Mouse (Mus musculus) forebrain, embryonic 10.5 days (tissue): ENCODE results near the gene Teddm1b. TPM values are rescaled to one million over a fixed set of nuclear protein-coding genes. Genes with fewer than 3 reads are reported as not detected.
"Not testable (repeated sequence)": the region's sequence is repeated elsewhere in the genome, so short reads cannot be mapped to it uniquely, and the experiment has no call there.

Source experiments
- DNase-seq: peaks from one replicate; pipeline ENCODE4 v3.0.0-alpha.2; 2017; ENCODE audit warnings: low spot score; ENCODE audit errors: extremely low spot score
- H3K27ac ChIP-seq: fragments of 300-500 bp; sonication (generic); 2 replicates; pipeline ENCODE4 v1.5.1; 2016; ENCODE audit warnings: mild to moderate bottlenecking
- H3K27me3 ChIP-seq: fragments of 300-500 bp; sonication (generic); 2 replicates; pipeline ENCODE4 v1.6.1; 2016; ENCODE audit warnings: mild to moderate bottlenecking; ENCODE audit not compliant: poor library complexity, severe bottlenecking
- H3K36me3 ChIP-seq: fragments of 300-500 bp; sonication (generic); replicated peaks from 2 replicates; pipeline ENCODE4 v1.6.1; 2016; ENCODE audit warnings: mild to moderate bottlenecking, moderate library complexity
- H3K4me1 ChIP-seq: fragments of 300-500 bp; sonication (generic); 2 replicates; pipeline ENCODE4 v1.6.1; 2016
- H3K4me3 ChIP-seq: fragments of 300-500 bp; sonication (generic); 2 replicates; pipeline ENCODE4 v1.5.1; 2016; ENCODE audit warnings: mild to moderate bottlenecking, moderate library complexity
- H3K9me3 ChIP-seq: fragments of 300-500 bp; sonication (generic); 2 replicates; pipeline ENCODE4 v1.6.1; 2016; ENCODE audit warnings: mild to moderate bottlenecking, moderate library complexity
- WGBS: fragments of 180-500 bp; shearing (Covaris S2); methylation state at CpG from one replicate; pipeline ENCODE4 v1.1.7; 2016; 5-methylcytosine and 5-hydroxymethylcytosine counted together
- polyA plus RNA-seq: library from polyadenylated mRNA; unstranded; fragments of >200 nt; fragmentation: Nextera tagmentation; extraction: Ambion mirVana; gene quantifications from 2 replicates; pipeline ENCODE4 v1.2.1, GENCODE M21; 2016

Teddm1b gene
- polyA plus RNA-seq: 0.60 and 0.61 TPM in 2 replicates

DNA sequence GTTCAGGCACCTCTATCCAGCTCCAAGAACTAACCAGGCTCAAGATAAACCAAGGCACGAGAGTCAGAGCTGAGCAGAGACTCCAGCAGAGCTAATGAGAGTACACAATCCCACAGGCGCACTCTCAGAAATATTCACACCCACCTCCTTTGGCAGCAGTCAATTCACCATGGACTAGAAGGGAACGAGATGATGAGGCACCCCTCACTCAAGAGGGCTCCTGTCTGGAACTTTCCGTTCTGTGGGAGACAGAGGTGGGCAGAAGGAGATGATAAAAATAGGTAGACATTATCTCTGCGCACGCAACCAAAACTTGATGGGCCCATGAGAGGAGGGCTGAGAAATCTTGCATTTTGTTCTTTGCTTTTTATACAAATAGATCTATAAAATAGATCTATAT lies at the start of gene Teddm1b:
Teddm1b (plus strand) TSS at position 301 of the 400 bp plus-strand sequence.
- no peak within 1 kb of the TSS for H3K4me3 ChIP-seq
- H3K27me3 ChIP-seq: no peaks in the 10 kb centered on the region
- H3K4me1 ChIP-seq: no peaks in the 10 kb centered on the region
- H3K27ac ChIP-seq: no peak within 1 kb of the TSS
- WGBS: 89% methylated on average over 6 of the region's 6 CpGs
- no peaks in the 10 kb centered on the region for H3K36me3 ChIP-seq
- no peaks in the 10 kb centered on the region for H3K9me3 ChIP-seq
- DNase-seq: no peak

DNA sequence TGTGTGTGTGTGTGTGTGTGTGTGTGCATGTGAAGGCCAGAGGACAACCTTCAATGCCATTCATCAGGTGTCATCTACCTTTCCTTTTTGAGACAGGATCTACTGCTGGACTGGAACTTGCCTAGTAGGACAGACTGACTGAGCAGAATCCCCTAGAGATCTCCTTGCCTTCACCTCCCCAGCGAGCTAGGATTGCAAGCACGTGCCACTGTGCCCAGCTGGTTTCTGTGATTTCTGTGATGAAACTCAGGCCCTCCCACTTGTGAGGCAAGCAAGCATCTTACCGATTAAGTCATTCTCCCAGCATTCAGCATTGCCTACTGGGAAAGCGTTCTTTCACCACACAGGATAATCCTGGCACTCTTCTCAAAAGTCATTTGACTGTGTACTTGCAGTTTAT lies 43.4 kb upstream of the Teddm1b start:
- Histone ChIP-seq H3K27me3 (no peaks in the 10 kb centered on the region), H3K27ac (no peak overlapping the region), H3K4me1 (no peaks in the 10 kb centered on the region), H3K36me3 (no peaks in the 10 kb centered on the region), H3K9me3 (no peaks in the 10 kb centered on the region), H3K4me3 (no peak overlapping the region)
- WGBS: 83% methylated on average over 4 of the region's 4 CpGs
- DNase-seq: no peak

DNA sequence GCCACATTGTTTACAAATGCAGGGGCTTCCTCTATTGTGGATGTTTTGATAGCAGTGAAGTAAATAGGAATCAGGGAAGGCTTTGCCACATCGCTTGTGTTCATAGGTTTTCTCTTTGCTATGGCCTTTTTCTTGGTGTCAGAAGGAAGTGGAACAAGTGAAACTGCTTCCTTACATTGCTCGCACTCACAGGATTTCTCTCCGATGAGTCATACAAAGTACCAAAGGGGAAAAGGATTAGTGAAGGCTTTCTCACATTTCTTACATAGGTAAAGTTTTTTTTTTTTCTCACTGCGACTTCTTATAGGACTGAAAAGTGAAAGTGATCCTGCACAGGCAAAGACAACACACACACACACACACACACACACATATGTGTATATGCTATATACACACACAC lies 38.1 kb upstream of the Teddm1b start:
- 90% methylated on average over 4 of the region's 4 CpGs for WGBS

DNA sequence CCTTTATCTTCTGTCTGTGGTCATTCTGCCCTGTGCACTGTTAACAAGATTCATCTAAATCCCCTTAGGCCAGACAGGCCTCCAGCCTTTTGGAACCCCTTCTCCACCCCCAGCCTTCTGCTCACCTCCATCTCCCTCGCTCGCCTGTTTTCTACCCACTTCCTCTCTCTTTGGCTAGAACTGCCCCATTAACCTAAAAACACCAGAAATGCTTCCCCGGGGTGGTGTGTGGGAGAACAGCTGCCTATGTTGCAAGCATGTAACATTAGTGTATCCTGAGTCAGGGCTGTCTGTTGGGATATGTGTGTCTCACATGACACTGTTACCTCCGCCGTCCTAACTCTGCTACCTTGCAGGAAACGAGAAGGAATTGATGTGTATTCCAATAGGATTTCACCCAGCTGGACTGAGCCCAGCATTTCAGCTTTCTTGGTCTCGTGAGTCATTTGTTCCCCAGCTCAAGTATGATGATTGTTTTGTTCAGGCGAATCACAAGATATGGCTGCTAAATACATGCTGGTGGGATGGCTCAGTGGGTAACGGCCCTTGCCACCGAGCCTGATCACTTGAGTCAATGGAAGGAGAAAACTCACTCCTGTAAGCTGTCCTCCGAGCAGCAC lies 31.9 kb upstream of the Teddm1b start:
- DNase-seq: no peak
- Histone ChIP-seq H3K27ac (no peak overlapping the region), H3K27me3 (no peaks in the 10 kb centered on the region), H3K9me3 (no peaks in the 10 kb centered on the region), H3K4me3 (no peak overlapping the region), H3K36me3 (no peaks in the 10 kb centered on the region), H3K4me1 (0 out of 2 replicates have a peak, but pooled peaks cover 4% of the 10 kb centered on the region)
- WGBS: 90% methylated on average over 11 of the region's 11 CpGs

More for the DNA sequence above, 38.1 kb upstream of the Teddm1b start:
- Histone ChIP-seq H3K9me3 (no peaks in the 10 kb centered on the region), H3K27me3 (no peaks in the 10 kb centered on the region), H3K36me3 (no peaks in the 10 kb centered on the region), H3K27ac (no peak overlapping the region), H3K4me1 (no peaks in the 10 kb centered on the region), H3K4me3 (no peak overlapping the region)
- DNase-seq: no peak

DNA sequence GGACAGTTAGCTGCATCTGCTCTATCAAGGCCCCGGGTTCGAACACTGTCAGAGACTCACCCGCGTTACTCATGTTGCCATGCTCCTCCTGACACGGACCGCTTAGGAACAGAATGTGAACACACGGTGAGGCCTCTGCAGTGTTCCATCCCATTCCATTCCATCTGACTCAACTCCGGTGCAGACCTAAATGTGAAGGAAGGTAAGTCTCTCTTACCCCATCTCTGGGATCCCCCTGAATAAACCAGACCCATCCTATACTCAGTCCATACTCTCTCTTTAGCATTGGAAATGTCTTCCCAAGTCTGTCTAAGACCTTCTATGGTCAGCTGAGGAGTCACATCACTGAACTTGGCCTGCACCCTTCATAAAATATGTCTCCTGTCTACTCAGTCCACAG lies 30.1 kb upstream of the Teddm1b start, which contains the start of gene Rgsl1:
Rgsl1 (minus strand) TSS at position 101 of the 400 bp plus-strand sequence.
- H3K36me3 ChIP-seq: no peaks in the 10 kb centered on the region
- no peak within 1 kb of the TSS for H3K27ac ChIP-seq
- H3K4me1 ChIP-seq: 0 out of 2 replicates have a peak, but pooled peaks cover 4% of the 10 kb centered on the region
- H3K27me3 ChIP-seq: no peaks in the 10 kb centered on the region
- no peak within 1 kb of the TSS for H3K4me3 ChIP-seq
- WGBS: 97% methylated on average over 8 of the region's 8 CpGs
- DNase-seq: no peak
- no peaks in the 10 kb centered on the region for H3K9me3 ChIP-seq

DNA sequence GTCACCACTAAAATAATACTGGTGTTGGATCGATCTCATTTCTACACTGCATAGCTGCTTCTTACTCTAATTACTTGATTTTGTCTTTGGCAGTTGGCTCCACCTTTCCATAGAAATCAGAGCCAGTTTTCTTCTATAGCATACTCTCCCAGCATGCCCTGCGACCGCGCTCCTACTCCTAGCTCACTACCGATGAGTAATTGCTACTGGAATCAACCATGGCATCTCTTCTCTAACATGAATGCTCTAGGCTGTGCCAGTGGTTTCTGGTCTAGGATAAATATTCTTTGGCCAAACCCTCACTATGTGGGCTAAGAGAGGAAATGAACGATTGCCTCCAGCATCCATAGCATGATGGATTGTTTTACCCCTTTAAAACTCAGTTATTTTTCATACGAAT lies 27.7 kb upstream of the Teddm1b start:
- no peak for DNase-seq
- H3K9me3 ChIP-seq: no peaks in the 10 kb centered on the region
- H3K4me1 ChIP-seq: 0 out of 2 replicates have a peak, but pooled peaks cover 4% of the 10 kb centered on the region
- H3K4me3 ChIP-seq: no peak overlapping the region
- H3K36me3 ChIP-seq: no peaks in the 10 kb centered on the region
- no peak overlapping the region for H3K27ac ChIP-seq
- H3K27me3 ChIP-seq: no peaks in the 10 kb centered on the region
- 94% methylated on average over 7 of the region's 7 CpGs for WGBS

DNA sequence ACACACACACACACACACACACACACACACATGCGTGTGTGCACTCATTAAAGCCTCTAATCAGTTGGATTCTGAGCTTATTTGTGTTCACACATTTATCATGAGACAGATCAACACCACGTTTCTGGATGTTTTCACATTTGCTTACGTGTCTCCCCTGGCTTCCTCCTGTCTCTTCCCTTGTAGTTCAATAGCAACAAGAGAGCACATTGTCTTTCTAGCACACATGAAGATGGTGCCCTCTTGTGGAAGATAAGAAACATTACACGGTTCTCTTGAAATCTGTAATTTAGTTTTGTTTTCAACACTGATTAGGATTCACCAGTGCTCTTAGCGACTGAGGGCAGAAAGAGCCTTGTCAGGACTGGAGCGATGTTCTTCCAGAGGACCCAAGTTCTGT lies 27.3 kb upstream of the Teddm1b start:
- H3K9me3 ChIP-seq: no peaks in the 10 kb centered on the region
- 33% methylated on average over 6 of the region's 6 CpGs for WGBS
- no peak overlapping the region for H3K4me3 ChIP-seq
- H3K27ac ChIP-seq: no peak overlapping the region
- H3K27me3 ChIP-seq: no peaks in the 10 kb centered on the region
- 0 out of 2 replicates have a peak, but pooled peaks cover 4% of the 10 kb centered on the region for H3K4me1 ChIP-seq
- DNase-seq: no peak
- no peaks in the 10 kb centered on the region for H3K36me3 ChIP-seq

DNA sequence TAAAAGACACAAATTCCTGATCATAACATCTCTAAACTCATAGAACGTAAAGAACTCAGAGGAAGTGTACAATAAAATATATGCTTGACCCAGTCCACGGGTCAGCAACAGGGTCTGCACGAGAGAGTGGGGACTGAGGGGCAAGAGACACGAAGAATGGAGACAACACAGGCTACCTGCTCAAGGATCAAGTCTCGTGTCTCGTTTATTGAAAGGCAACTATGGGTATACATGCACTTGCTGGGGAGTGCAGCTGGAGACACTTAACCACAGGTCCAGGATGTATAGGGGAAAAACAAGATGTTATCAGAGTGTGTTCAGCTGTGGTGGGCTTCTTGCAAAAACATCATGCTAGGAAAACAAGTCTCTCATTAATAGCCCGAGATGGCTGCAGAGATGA lies 21.4 kb upstream of the Teddm1b start:
- not testable (repeated sequence) for H3K4me1 ChIP-seq, H3K27ac ChIP-seq, H3K9me3 ChIP-seq, H3K4me3 ChIP-seq, H3K27me3 ChIP-seq, DNase-seq, H3K36me3 ChIP-seq
- WGBS: 88% methylated on average over 7 of the region's 7 CpGs

DNA sequence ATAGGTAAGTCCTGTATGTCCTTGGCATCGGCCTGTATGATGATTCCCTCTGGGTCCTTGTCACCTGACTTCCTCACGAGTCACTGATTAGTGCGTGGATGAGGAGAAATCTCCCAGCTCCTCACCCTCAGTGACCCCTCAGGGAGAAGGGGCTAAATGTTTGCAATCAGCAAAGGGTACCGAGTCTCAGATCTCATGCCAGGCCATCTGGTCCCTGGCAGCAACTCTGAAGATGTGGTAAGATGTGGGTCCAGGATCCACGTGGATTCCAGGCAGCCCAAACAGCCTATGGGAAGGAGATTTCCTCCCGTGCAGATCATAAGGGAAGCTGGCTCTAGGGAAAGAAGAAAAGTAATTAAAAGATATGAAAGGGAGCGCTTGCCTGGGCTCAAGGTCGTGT lies 18.2 kb upstream of the Teddm1b start:
- DNase-seq: no peak
- Histone ChIP-seq H3K27ac (no peak overlapping the region), H3K4me1 (no peaks in the 10 kb centered on the region), H3K27me3 (no peaks in the 10 kb centered on the region), H3K36me3 (no peaks in the 10 kb centered on the region), H3K9me3 (no peaks in the 10 kb centered on the region), H3K4me3 (no peak overlapping the region)
- 87% methylated on average over 8 of the region's 8 CpGs for WGBS

DNA sequence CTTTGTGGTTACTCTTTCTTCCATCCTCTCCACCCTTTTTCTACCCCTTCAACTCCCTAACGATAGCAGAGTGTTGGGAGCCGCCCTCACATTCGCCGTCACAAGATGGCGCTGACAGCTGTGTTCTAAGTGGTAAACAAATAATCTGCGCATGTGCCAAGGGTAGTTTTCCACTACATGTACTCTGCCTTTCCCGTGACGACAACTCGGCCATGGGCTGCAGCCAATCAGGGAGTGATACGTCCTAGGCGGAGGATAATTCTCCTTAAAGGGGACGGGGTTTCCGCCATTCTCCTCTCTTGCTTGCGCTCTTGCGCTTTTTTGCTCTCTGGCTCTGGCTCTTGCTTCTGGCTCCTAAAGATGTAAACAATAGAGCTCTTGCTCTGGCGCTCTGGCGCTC lies 6.2 kb downstream of the Teddm1b start:
- H3K9me3 ChIP-seq, H3K27me3 ChIP-seq, H3K4me1 ChIP-seq, H3K36me3 ChIP-seq, H3K4me3 ChIP-seq, DNase-seq, H3K27ac ChIP-seq: not testable (repeated sequence)
- 96% methylated on average over 17 of the region's 17 CpGs for WGBS

DNA sequence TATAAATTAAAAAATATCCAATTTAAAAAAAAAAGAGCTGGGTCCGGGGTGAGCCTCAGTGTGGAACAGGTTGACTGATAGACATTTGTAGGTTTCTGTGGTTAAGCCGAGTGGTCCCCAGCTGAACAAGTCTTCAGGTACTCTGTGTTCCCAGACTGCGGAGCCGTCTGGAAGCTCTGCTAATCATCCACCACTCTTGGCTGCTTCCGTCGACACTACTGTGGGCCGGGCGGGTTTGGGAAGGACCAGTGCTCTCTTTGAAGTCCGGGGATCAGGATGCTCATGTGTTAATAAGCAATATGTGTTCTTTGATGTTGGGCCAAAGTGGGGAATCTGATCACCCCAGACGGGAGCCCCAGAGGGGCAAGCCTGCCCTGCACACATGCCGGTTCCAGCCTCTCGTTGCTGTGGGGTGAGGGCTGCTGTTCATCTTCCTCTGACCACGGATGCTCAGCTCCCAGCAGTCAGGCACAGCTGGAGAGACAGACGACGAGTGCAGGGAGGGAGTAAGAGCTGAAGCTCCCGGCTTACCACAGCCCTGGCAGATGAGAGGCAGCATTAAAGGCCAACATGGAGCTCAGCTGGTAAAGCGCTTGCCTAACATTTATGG lies 12.0 kb downstream of the Teddm1b start:
- Histone ChIP-seq H3K9me3 (no peaks in the 10 kb centered on the region), H3K27me3 (no peaks in the 10 kb centered on the region; the same call in 1 of the 2 replicates), H3K4me1 (peaks cover 3% of the 10 kb centered on the region), H3K27ac (no peak overlapping the region), H3K36me3 (no peaks in the 10 kb centered on the region), H3K4me3 (no peak overlapping the region)
- no peak for DNase-seq
- 53% methylated on average over 17 of the region's 17 CpGs for WGBS

DNA sequence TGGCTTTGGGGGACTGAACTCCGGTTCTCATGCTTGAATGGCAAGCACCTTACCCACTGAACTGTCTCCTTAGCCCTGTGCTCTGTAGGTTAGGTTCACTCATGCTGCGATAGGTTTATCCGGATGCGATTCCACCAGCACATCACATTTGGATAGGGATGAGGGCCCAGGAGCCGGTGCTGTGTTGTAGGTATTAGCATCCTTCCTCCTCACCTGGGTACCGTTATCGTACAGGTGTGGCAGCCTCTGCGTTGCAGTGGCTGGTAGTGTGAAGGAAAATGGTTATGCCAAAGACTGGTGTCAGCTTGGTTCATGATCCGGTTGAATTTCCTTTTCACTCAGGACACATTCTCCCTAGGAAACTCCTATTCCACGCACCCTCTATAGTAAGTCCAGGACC lies 16.0 kb downstream of the Teddm1b start:
- no peak overlapping the region for H3K27ac ChIP-seq
- peaks cover 5% of the 10 kb centered on the region; the same call in 1 of the 2 replicates for H3K27me3 ChIP-seq
- H3K4me1 ChIP-seq: peaks cover 5% of the 10 kb centered on the region
- H3K9me3 ChIP-seq: no peaks in the 10 kb centered on the region
- 94% methylated on average over 10 of the region's 10 CpGs for whole genome bisulfite sequencing
- DNase-seq: no peak
- H3K36me3 ChIP-seq: no peaks in the 10 kb centered on the region
- no peak overlapping the region for H3K4me3 ChIP-seq

DNA sequence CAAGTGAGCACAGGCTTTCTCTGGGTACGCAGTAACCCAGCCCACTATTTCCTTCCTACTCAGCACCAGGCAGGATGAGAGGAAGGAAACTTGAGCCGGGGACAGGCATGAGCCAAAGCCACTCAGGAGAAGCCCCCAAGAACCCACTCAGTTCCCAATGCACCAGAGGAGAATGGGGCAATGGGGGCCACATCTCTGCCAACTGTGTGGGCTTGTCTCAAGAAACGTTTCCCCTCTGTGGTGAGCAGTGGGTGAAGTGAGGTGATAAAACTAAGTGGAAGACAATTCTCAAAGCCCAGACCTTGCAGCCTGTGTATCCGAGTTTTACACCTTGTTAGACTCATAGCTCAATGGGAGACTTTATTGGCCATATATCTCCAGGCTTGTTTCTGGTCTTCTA lies 17.3 kb downstream of the Teddm1b start, which contains the start of gene Teddm1a:
Teddm1a (plus strand) TSS at position 301 of the 400 bp plus-strand sequence.
- no peak within 1 kb of the TSS for H3K27ac ChIP-seq
- H3K9me3 ChIP-seq: no peaks in the 10 kb centered on the region
- no peaks in the 10 kb centered on the region for H3K36me3 ChIP-seq
- H3K4me3 ChIP-seq: no peak within 1 kb of the TSS
- peaks cover 5% of the 10 kb centered on the region; the same call in 1 of the 2 replicates for H3K27me3 ChIP-seq
- WGBS: 72% methylated on average over 4 of the region's 4 CpGs
- peaks cover 7% of the 10 kb centered on the region; the same call in 1 of the 2 replicates for H3K4me1 ChIP-seq
- DNase-seq: no peak
